Mouse (Mus musculus) liver, embryonic 14.5 days (tissue): ENCODE measurements around the gene Pnpla7. TPM values are rescaled to one million over a fixed set of nuclear protein-coding genes. Genes with fewer than 3 reads are reported as not detected.

ENCODE experiments used
- ATAC-seq: fragments of 200-750 bp; cut with Nextera tagmentation; 2 replicates; pipeline ENCODE4 v1.8.0; 2017; ENCODE audit warnings: moderate number of reproducible peaks, mild to moderate bottlenecking, moderate library complexity; ENCODE audit not compliant: insufficient read depth
- DNase-seq, 3 experiments: peaks; one replicate each; pipeline ENCODE4 v3.0.0-alpha.2; 2012 to 2013; ENCODE audit warnings: low read depth in 3 of 3, low spot score in 3 of 3
- H3K27ac ChIP-seq: fragments of 300-500 bp; sonication (generic); 2 replicates; pipeline ENCODE4 v1.5.1; 2014; ENCODE audit warnings: moderate library complexity, mild to moderate bottlenecking, control low read depth, inconsistent platforms
- H3K27me3 ChIP-seq: fragments of 300-500 bp; sonication (generic); 2 replicates; pipeline ENCODE4 v1.6.1; 2014; ENCODE audit warnings: mild to moderate bottlenecking, low read length, moderate library complexity; ENCODE audit not compliant: control insufficient read depth, insufficient read depth
- H3K36me3 ChIP-seq: fragments of 300-500 bp; sonication (generic); replicated peaks from 2 replicates; pipeline ENCODE4 v1.6.1; 2014; ENCODE audit warnings: low read depth; ENCODE audit not compliant: control insufficient read depth, insufficient read depth
- H3K4me1 ChIP-seq, 2 experiments: fragments of 200-500 bp in 1 of 2; fragments of 300-500 bp in 1 of 2; sonication (generic) in 1 of 2; replicated peaks; 2 replicates each; pipeline ENCODE4 v1.6.1; 2012 to 2014; ENCODE audit warnings: antibody characterized with exemption in 1 of 2, inconsistent platforms in 1 of 2, low read length in 1 of 2; ENCODE audit not compliant: control insufficient read depth in 2 of 2, insufficient read depth in 2 of 2
- H3K4me2 ChIP-seq: fragments of 300-500 bp; sonication (generic); 2 replicates; pipeline ENCODE4 v1.6.1; 2014; ENCODE audit warnings: low read depth, mild to moderate bottlenecking, control low read depth, moderate library complexity
- H3K4me3 ChIP-seq, 2 experiments: fragments of 200-500 bp in 1 of 2; fragments of 300-500 bp in 1 of 2; sonication (generic) in 1 of 2; 2 replicates each; pipeline ENCODE4 v1.5.1; 2012 to 2014; ENCODE audit warnings: low read depth in 2 of 2, low read length in 2 of 2, mild to moderate bottlenecking in 2 of 2, control low read depth in 1 of 2, inconsistent platforms in 1 of 2, moderate library complexity in 1 of 2; ENCODE audit not compliant: insufficient read depth in 1 of 2
- H3K9ac ChIP-seq: fragments of 300-500 bp; sonication (generic); replicated peaks from 2 replicates; pipeline ENCODE4 v1.6.1; 2014; ENCODE audit warnings: mild to moderate bottlenecking, control low read depth, moderate library complexity
- H3K9me3 ChIP-seq: fragments of 300-500 bp; sonication (generic); 2 replicates; pipeline ENCODE4 v1.6.1; 2016; ENCODE audit warnings: low read length, mixed read lengths; ENCODE audit not compliant: control insufficient read depth
- CTCF ChIP-seq: IDR thresholded peaks from 2 replicates; pipeline ENCODE4 v1.5.1; 2016; ENCODE audit warnings: antibody characterized with exemption, low read depth, control low read depth
- EP300 ChIP-seq: IDR thresholded peaks from 2 replicates; pipeline ENCODE4 v1.6.1; 2016; ENCODE audit warnings: antibody characterized with exemption, low read depth
- WGBS: fragments of 180-500 bp; shearing (Covaris S2); extraction: QIAGEN DNeasy Blood & Tissue Kit; methylation state at CpG from one replicate; pipeline ENCODE4 v1.1.7; 2014; ENCODE audit not compliant: insufficient replicate concordance; 5-methylcytosine and 5-hydroxymethylcytosine counted together
- microRNA-seq: library from miRNA; unstranded; fragments of <30 nt; microRNA quantifications from one replicate; pipeline ENCODE4, GENCODE M21; 2016
- polyA plus RNA-seq, 2 experiments: library from polyadenylated mRNA; depleted of rRNA in 1 of 2; stranded (reverse) in 1 of 2; unstranded in 1 of 2; fragments of >200 nt; fragmentation: Nextera tagmentation in 1 of 2; extraction: Ambion mirVana in 1 of 2; gene quantifications; 2 replicates each; pipeline versions ENCODE4 v1.2.1 to v1.2.3; 2012 to 2014

The Pnpla7 gene
- polyA plus RNA-seq, 2 experiments: 9.6 to 11.0 TPM

- Histone ChIP-seq H3K4me2 (no peak overlapping the region), H3K9ac (no peak overlapping the region), H3K9me3 (no peaks in the 10 kb centered on the region), H3K27ac (no peak overlapping the region), H3K4me3 (no peak overlapping the region), H3K27me3 (no peaks in the 10 kb centered on the region), H3K4me1 (no peaks in the 10 kb centered on the region), H3K36me3 (no peaks in the 10 kb centered on the region)
- no peak for DNase-seq
- TF ChIP-seq EP300 (no peak), CTCF (no peak)
- ATAC-seq: no peak
- WGBS: 61% methylated on average over 3 of the region's 3 CpGs
Measured at GRCm38 (mm10) chr2:25099703-25100102, 123.9 kb downstream of the Pnpla7 start.

Small RNA genes lying within 50 kb of the gene (microRNA-seq; reads per million reads assigned to microRNA genes)
- not detected for gene Gm22875
- gene Gm24328: not detected
- gene Mir7664: not detected

Other genes with a start within 250 kb of the Pnpla7 start
- gene Cacna1b, start 212.9 kb upstream of the Pnpla7 start, polyA plus RNA-seq (2012; rRNA removed): 0.03 and 0.06 TPM in 2 replicates
- gene Cacna1b, start 212.9 kb upstream of the Pnpla7 start, polyA plus RNA-seq (2014; fragmentation: Nextera tagmentation; extraction: Ambion mirVana): not detected in 2 replicates
- 14.1 and 15.1 TPM in 2 replicates for gene Ehmt1, start 56.4 kb upstream of the Pnpla7 start, polyA plus RNA-seq (2012; rRNA removed)
- gene Ehmt1, start 56.4 kb upstream of the Pnpla7 start, polyA plus RNA-seq (2014; fragmentation: Nextera tagmentation; extraction: Ambion mirVana): 10.6 and 12.0 TPM in 2 replicates
- gene Arrdc1, start 40.8 kb upstream of the Pnpla7 start, polyA plus RNA-seq (2012; rRNA removed): 20.8 and 29.1 TPM in 2 replicates
- gene Arrdc1, start 40.8 kb upstream of the Pnpla7 start, polyA plus RNA-seq (2014; fragmentation: Nextera tagmentation; extraction: Ambion mirVana): 10.9 and 14.7 TPM in 2 replicates
- gene Zmynd19, start 26.2 kb upstream of the Pnpla7 start, polyA plus RNA-seq (2012; rRNA removed): 10.0 and 16.4 TPM in 2 replicates
- gene Zmynd19, start 26.2 kb upstream of the Pnpla7 start, polyA plus RNA-seq (2014; fragmentation: Nextera tagmentation; extraction: Ambion mirVana): 10.6 and 12.1 TPM in 2 replicates
- gene Dph7, start 13.6 kb upstream of the Pnpla7 start, polyA plus RNA-seq (2012; rRNA removed): 8.1 and 9.0 TPM in 2 replicates
- gene Dph7, start 13.6 kb upstream of the Pnpla7 start, polyA plus RNA-seq (2014; fragmentation: Nextera tagmentation; extraction: Ambion mirVana): 8.7 and 9.9 TPM in 2 replicates
- gene Mrpl41, start 935 bp upstream of the Pnpla7 start, polyA plus RNA-seq (2012; rRNA removed): 31.9 and 48.1 TPM in 2 replicates
- gene Mrpl41, start 935 bp upstream of the Pnpla7 start, polyA plus RNA-seq (2014; fragmentation: Nextera tagmentation; extraction: Ambion mirVana): 93.6 and 102 TPM in 2 replicates
- gene Nsmf, start 78.3 kb downstream of the Pnpla7 start, polyA plus RNA-seq (2012; rRNA removed): 10.3 and 11.0 TPM in 2 replicates
- 3.3 and 6.3 TPM in 2 replicates for gene Nsmf, start 78.3 kb downstream of the Pnpla7 start, polyA plus RNA-seq (2014; fragmentation: Nextera tagmentation; extraction: Ambion mirVana)
- 4.9 and 5.3 TPM in 2 replicates for gene Entpd8, start 104.3 kb downstream of the Pnpla7 start, polyA plus RNA-seq (2012; rRNA removed)
- 2.3 and 3.6 TPM in 2 replicates for gene Entpd8, start 104.3 kb downstream of the Pnpla7 start, polyA plus RNA-seq (2014; fragmentation: Nextera tagmentation; extraction: Ambion mirVana)
- gene Noxa1, start 119.1 kb downstream of the Pnpla7 start, polyA plus RNA-seq (2012; rRNA removed): 0.95 and 1.1 TPM in 2 replicates
- gene Noxa1, start 119.1 kb downstream of the Pnpla7 start, polyA plus RNA-seq (2014; fragmentation: Nextera tagmentation; extraction: Ambion mirVana): 1.2 and 1.8 TPM in 2 replicates
- gene Nrarp, start 204.7 kb downstream of the Pnpla7 start, polyA plus RNA-seq (2012; rRNA removed): 3.7 and 3.9 TPM in 2 replicates
- 1.8 and 1.9 TPM in 2 replicates for gene Nrarp, start 204.7 kb downstream of the Pnpla7 start, polyA plus RNA-seq (2014; fragmentation: Nextera tagmentation; extraction: Ambion mirVana)
- 3.7 and 4.1 TPM in 2 replicates for gene Tor4a, start 220.9 kb downstream of the Pnpla7 start, polyA plus RNA-seq (2012; rRNA removed)
- gene Tor4a, start 220.9 kb downstream of the Pnpla7 start, polyA plus RNA-seq (2014; fragmentation: Nextera tagmentation; extraction: Ambion mirVana): 4.9 and 5.7 TPM in 2 replicates
- gene Nelfb, start 235.5 kb downstream of the Pnpla7 start, polyA plus RNA-seq (2012; rRNA removed): 18.7 and 21.3 TPM in 2 replicates
- gene Nelfb, start 235.5 kb downstream of the Pnpla7 start, polyA plus RNA-seq (2014; fragmentation: Nextera tagmentation; extraction: Ambion mirVana): 23.7 and 27.3 TPM in 2 replicates
- not detected in 2 replicates for gene Stpg3, start 238.6 kb downstream of the Pnpla7 start, polyA plus RNA-seq (2012; rRNA removed)
- gene Stpg3, start 238.6 kb downstream of the Pnpla7 start, polyA plus RNA-seq (2014; fragmentation: Nextera tagmentation; extraction: Ambion mirVana): not detected in 2 replicates
- 0.04 TPM in 1 of 2 replicates, not detected in the other for gene Fam166a, start 242.7 kb downstream of the Pnpla7 start, polyA plus RNA-seq (2012; rRNA removed)
- 0.96 TPM in 1 of 2 replicates, not detected in the other for gene Fam166a, start 242.7 kb downstream of the Pnpla7 start, polyA plus RNA-seq (2014; fragmentation: Nextera tagmentation; extraction: Ambion mirVana)
- 571 and 676 TPM in 2 replicates for gene Tubb4b, start 248.7 kb downstream of the Pnpla7 start, polyA plus RNA-seq (2012; rRNA removed)
- gene Tubb4b, start 248.7 kb downstream of the Pnpla7 start, polyA plus RNA-seq (2014; fragmentation: Nextera tagmentation; extraction: Ambion mirVana): 561 and 604 TPM in 2 replicates